Mouse (Mus musculus): ENCODE measurements around the gene Mrvi1. TPM values are rescaled to one million over a fixed set of nuclear protein-coding genes. Genes with fewer than 3 reads are reported as not detected.

Gene Mrvi1
- polyA plus RNA-seq, 1 experiment: 1.2 TPM

- no peak overlapping the region for H3ac ChIP-seq (ENCODE audit: control insufficient read depth, insufficient read length)
- H3K4me2 ChIP-seq (ENCODE audit: low read depth): no peak overlapping the region
- no peaks in the 10 kb centered on the region for H3K79me2 ChIP-seq (ENCODE audit: control insufficient read depth, insufficient read depth)
- TF ChIP-seq MYOG (IDR thresholded peaks at IDR 0.05; ENCODE audit: control insufficient read depth in 1 of 3, insufficient read depth in 1 of 3, insufficient read length in 2 of 3, low read depth in 2 of 3) (no peak), POLR2AphosphoS2 (IDR thresholded peaks at IDR 0.05; ENCODE audit: insufficient read length, low read depth) (no peak), POLR2A (IDR thresholded peaks at IDR 0.05; ENCODE audit: insufficient read length, low read depth) (no peak), CEBPB (IDR thresholded peaks at IDR 0.05; ENCODE audit: insufficient read depth, poor library complexity, severe bottlenecking) (no peak), E2F4 (IDR thresholded peaks at IDR 0.05; ENCODE audit: insufficient read depth) (no peak), TCF3 (IDR thresholded peaks at IDR 0.05; ENCODE audit: insufficient read length, low read depth) (no peak), SRF (IDR thresholded peaks at IDR 0.05; ENCODE audit: control insufficient read depth, insufficient read length, low read depth) (no peak)
- H3K27me3 ChIP-seq (ENCODE audit: control insufficient read depth, insufficient read depth, insufficient read length): no peaks in the 10 kb centered on the region
- no peak overlapping the region for H3K4me3 ChIP-seq
- H3K36me3 ChIP-seq (ENCODE audit: control insufficient read depth, insufficient read depth): no peaks in the 10 kb centered on the region
These were observed 18.6 kb downstream of the Mrvi1 start for GRCm38 (mm10) chr7:110963655-110963997.

DNA sequence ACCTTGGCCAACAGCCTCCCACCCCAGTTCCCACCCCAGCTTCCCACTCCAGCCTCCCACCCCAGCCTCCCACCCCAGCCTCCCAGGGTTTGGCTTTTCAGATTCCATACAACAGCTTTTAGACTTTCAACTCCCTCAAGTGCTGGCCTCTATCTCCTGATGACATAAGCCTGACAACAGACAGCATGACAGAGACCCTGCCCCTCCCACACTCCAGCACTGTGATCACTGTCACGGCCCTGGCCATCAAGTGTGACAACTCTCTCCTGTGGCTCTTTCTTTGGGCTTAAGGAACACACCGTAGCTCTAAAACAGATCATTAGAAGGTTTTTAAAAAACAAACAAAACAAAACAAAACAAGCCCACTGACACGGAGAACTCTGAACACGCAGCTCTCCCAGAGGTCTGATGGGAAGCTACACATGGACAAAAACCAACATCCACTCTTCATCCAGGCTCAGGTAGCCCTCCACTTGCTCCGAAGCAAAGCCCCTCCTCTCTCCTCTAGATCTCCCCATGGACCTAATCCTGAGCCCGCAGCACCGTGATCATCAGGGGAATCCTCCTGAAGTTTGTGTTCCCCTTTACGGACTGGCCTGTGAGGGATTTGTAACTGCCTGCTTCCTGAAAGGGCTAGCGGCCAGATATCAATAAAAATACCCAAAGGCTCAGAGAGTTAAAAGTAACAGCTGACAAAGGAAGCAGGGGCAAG, 19.2 kb downstream of the Mrvi1 start:
- Histone ChIP-seq H3K36me3 (ENCODE audit: control insufficient read depth, insufficient read depth) (no peaks in the 10 kb centered on the region), H3K79me2 (ENCODE audit: control insufficient read depth, insufficient read depth) (no peaks in the 10 kb centered on the region), H3K27me3 (ENCODE audit: control insufficient read depth, insufficient read depth, insufficient read length) (no peaks in the 10 kb centered on the region), H3K4me2 (ENCODE audit: low read depth) (no peak overlapping the region), H3ac (ENCODE audit: control insufficient read depth, insufficient read length) (no peak overlapping the region), H3K4me3 (no peak overlapping the region)
- TF ChIP-seq TCF3 (IDR thresholded peaks at IDR 0.05; ENCODE audit: insufficient read length, low read depth) (no peak), REST (IDR thresholded peaks at IDR 0.05; ENCODE audit: insufficient read depth, insufficient read length) (no peak), MYOD1 (IDR thresholded peaks at IDR 0.05; ENCODE audit: control insufficient read depth in 1 of 3, insufficient read length in 2 of 3, low read depth in 2 of 3) (no peak), USF1 (IDR thresholded peaks at IDR 0.05; ENCODE audit: low read depth) (no peak), POLR2AphosphoS2 (IDR thresholded peaks at IDR 0.05; ENCODE audit: insufficient read length, low read depth) (no peak), TCF12 (IDR thresholded peaks at IDR 0.05; ENCODE audit: insufficient read depth, poor library complexity, severe bottlenecking) (no peak), SRF (IDR thresholded peaks at IDR 0.05; ENCODE audit: control insufficient read depth, insufficient read length, low read depth) (no peak), MAX (IDR thresholded peaks at IDR 0.05; ENCODE audit: low read depth) (no peak), MYOG (IDR thresholded peaks at IDR 0.05; ENCODE audit: control insufficient read depth in 1 of 3, insufficient read depth in 1 of 3, insufficient read length in 2 of 3, low read depth in 2 of 3) (no peak), CEBPB (IDR thresholded peaks at IDR 0.05; ENCODE audit: insufficient read depth, poor library complexity, severe bottlenecking) (no peak), E2F4 (IDR thresholded peaks at IDR 0.05; ENCODE audit: insufficient read depth) (no peak), POLR2A (IDR thresholded peaks at IDR 0.05; ENCODE audit: insufficient read length, low read depth) (no peak)

DNA sequence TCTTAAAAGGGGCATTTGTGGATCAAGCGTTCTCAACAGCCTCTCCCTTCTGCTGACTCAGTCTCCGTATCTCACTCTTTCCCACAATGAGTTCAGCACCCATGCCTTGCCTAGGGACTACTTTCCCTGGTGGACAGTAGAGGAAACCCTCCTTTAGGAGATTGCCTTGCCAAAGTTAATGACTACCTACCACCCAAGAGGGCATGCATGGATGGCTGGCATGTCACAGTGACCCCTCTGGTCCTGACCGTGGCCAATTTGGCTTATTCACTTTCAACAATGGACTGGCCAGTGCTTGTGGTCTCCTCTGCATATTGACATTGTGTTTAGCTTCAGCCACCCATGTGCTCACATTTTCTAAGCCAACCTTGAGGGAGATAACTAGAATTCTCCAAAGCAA, 19.8 kb downstream of the Mrvi1 start:
- no peaks in the 10 kb centered on the region for H3K36me3 ChIP-seq (ENCODE audit: control insufficient read depth, insufficient read depth)
- TF ChIP-seq MYOG (IDR thresholded peaks at IDR 0.05; ENCODE audit: control insufficient read depth in 1 of 3, insufficient read depth in 1 of 3, insufficient read length in 2 of 3, low read depth in 2 of 3) (no peak), POLR2A (IDR thresholded peaks at IDR 0.05; ENCODE audit: insufficient read length, low read depth) (no peak), MYOD1 (IDR thresholded peaks at IDR 0.05; ENCODE audit: control insufficient read depth in 1 of 3, insufficient read length in 2 of 3, low read depth in 2 of 3) (no peak), USF1 (IDR thresholded peaks at IDR 0.05; ENCODE audit: low read depth) (no peak), POLR2AphosphoS2 (IDR thresholded peaks at IDR 0.05; ENCODE audit: insufficient read length, low read depth) (no peak), REST (IDR thresholded peaks at IDR 0.05; ENCODE audit: insufficient read depth, insufficient read length) (no peak), TCF12 (IDR thresholded peaks at IDR 0.05; ENCODE audit: insufficient read depth, poor library complexity, severe bottlenecking) (no peak), E2F4 (IDR thresholded peaks at IDR 0.05; ENCODE audit: insufficient read depth) (no peak), CEBPB (IDR thresholded peaks at IDR 0.05; ENCODE audit: insufficient read depth, poor library complexity, severe bottlenecking) (no peak), TCF3 (IDR thresholded peaks at IDR 0.05; ENCODE audit: insufficient read length, low read depth) (no peak), SRF (IDR thresholded peaks at IDR 0.05; ENCODE audit: control insufficient read depth, insufficient read length, low read depth) (no peak), MAX (IDR thresholded peaks at IDR 0.05; ENCODE audit: low read depth) (no peak)
- no peak overlapping the region for H3K4me2 ChIP-seq (ENCODE audit: low read depth)
- H3K79me2 ChIP-seq (ENCODE audit: control insufficient read depth, insufficient read depth): no peaks in the 10 kb centered on the region
- H3K4me3 ChIP-seq: no peak overlapping the region
- no peaks in the 10 kb centered on the region for H3K27me3 ChIP-seq (ENCODE audit: control insufficient read depth, insufficient read depth, insufficient read length)
- no peak overlapping the region for H3ac ChIP-seq (ENCODE audit: control insufficient read depth, insufficient read length)

DNA sequence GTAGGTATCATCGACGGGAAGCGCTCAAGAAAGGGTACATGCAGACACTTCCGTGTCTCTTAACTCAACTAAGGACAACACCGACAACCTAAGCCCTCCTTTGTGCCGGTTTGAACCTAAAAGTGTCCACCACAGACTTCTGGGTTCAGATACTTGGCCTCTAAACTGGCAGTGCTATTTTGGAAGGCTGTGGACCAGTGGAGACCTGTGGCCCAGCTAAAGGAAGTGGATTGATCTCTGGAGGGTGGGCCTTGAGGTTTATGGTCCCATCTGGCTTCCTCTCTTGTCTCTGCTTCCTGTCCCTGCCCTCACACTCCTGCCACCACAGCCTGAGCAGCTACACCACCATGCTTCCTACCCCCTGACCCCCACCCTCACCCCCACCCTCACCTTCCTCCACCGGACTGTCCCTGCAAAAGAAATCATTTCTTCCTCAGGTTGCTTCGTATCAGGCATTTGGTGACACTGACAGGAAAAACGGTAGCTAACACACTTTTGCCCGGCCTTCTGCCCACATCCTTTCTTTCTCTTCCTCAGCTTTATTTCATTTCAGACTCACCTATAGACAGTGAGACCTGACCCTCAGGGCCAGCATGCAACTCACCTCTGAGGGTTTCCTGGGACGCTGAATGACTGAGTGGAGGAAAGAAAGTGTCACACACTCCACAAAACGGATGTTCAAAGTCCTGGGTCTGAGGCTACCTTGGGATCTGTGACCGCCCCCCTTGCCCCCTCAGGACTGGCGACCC, 25.7 kb downstream of the Mrvi1 start:
- Histone ChIP-seq H3K4me2 (ENCODE audit: low read depth) (no peak overlapping the region), H3K4me3 (no peak overlapping the region), H3K36me3 (ENCODE audit: control insufficient read depth, insufficient read depth) (no peaks in the 10 kb centered on the region), H3K27me3 (ENCODE audit: control insufficient read depth, insufficient read depth, insufficient read length) (no peaks in the 10 kb centered on the region), H3K79me2 (ENCODE audit: control insufficient read depth, insufficient read depth) (no peaks in the 10 kb centered on the region), H3ac (ENCODE audit: control insufficient read depth, insufficient read length) (no peak overlapping the region)
- TF ChIP-seq E2F4 (IDR thresholded peaks at IDR 0.05; ENCODE audit: insufficient read depth): no peak
- no peak for TF ChIP-seq TCF3 (IDR thresholded peaks at IDR 0.05; ENCODE audit: insufficient read length, low read depth)
- TF ChIP-seq TCF12 (IDR thresholded peaks at IDR 0.05; ENCODE audit: insufficient read depth, poor library complexity, severe bottlenecking): no peak
- TF ChIP-seq MYOG (IDR thresholded peaks at IDR 0.05; ENCODE audit: control insufficient read depth in 1 of 3, insufficient read depth in 1 of 3, insufficient read length in 2 of 3, low read depth in 2 of 3): no peak
- TF ChIP-seq USF1 (IDR thresholded peaks at IDR 0.05; ENCODE audit: low read depth): no peak
- no peak for TF ChIP-seq SRF (IDR thresholded peaks at IDR 0.05; ENCODE audit: control insufficient read depth, insufficient read length, low read depth)
- no peak for TF ChIP-seq MAX (IDR thresholded peaks at IDR 0.05; ENCODE audit: low read depth)
- no peak for TF ChIP-seq POLR2A (IDR thresholded peaks at IDR 0.05; ENCODE audit: insufficient read length, low read depth)
- TF ChIP-seq MYOD1 (IDR thresholded peaks at IDR 0.05; ENCODE audit: control insufficient read depth in 1 of 3, insufficient read length in 2 of 3, low read depth in 2 of 3): no peak
- TF ChIP-seq POLR2AphosphoS2 (IDR thresholded peaks at IDR 0.05; ENCODE audit: insufficient read length, low read depth): no peak
- no peak for TF ChIP-seq REST (IDR thresholded peaks at IDR 0.05; ENCODE audit: insufficient read depth, insufficient read length)
- TF ChIP-seq CEBPB (IDR thresholded peaks at IDR 0.05; ENCODE audit: insufficient read depth, poor library complexity, severe bottlenecking): no peak
